Mouse (Mus musculus) adipocyte (in vitro differentiated cells): ENCODE results near the gene Epn1.
A peak's percentile ranks its signal among the peaks of the same experiment; 100 is the strongest.

Experiments used
- DNase-seq: peaks from one replicate; pipeline ENCODE4 v3.0.0-alpha.2; 2016; ENCODE audit warnings: low spot score

The Epn1 gene

DNA sequence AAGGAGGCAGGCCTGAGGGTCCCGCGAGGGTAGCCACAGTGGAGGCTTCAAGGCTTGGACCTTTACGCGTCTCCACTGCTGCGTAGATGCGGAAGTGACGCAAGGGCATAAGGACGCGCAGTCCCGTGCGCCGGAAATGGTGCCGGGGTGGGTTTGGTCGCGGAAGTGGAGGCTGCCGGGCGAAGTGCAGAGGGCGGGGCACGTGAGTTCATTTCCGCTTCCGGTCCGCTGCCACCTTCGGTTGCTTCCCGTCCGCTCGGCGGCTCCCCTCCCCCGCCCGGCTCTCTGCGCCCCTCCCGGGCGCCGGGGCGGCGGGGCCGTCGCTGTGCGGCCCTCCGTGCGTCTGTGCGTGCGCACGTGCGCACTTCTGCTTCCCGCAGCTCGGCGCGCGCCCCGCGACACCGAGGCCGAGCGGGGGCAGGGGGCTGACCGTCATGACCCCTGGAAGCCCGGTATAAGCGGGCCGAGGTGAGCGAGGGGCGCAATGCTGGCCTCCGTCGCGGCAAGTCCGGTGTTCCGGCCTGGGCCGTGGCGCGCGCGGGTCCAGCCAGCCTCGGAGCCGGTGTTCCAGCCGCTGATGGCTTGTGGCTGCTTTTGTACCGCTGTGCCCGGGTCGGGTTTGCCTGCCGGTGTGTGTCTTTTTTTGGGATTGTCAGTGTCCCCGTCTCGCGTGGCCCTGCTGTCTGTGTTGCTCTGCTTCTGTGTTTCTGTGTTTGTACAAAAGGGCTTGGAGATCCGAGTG lies at the start of gene Epn1:
TSS of gene Epn1 (plus strand) at position 226 of the 742 bp plus-strand sequence.
- peak; percentile 92 for DNase-seq

DNA sequence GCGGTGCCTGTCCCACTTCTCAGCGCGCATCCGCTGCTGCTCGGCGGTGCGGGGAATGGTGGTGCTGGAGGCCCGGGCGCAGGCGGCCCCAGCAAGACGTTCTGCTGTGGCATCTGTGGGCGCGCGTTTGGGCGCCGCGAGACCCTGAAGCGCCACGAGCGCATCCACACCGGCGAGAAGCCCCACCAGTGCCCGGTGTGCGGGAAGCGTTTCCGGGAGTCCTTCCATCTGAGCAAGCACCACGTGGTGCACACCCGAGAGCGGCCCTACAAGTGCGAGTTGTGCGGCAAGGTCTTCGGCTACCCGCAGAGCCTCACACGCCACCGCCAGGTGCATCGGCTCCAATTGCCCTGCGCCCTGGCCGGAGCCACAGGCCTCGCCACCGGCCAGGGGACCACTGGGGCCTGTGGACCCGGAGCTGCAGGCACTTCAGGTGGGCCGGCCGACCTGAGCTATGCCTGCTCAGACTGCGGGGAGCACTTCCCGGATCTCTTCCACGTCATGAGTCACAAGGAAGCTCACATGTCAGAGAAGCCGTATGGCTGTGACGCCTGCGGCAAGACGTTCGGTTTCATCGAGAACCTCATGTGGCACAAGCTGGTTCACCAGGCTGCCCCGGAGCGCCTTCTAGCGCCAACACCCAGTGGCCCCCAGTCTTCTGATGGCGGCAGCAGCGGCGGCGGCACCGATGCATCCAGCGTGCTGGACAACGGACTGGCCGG lies 49.3 kb upstream of the Epn1 start:
- DNase-seq, result no peak

DNA sequence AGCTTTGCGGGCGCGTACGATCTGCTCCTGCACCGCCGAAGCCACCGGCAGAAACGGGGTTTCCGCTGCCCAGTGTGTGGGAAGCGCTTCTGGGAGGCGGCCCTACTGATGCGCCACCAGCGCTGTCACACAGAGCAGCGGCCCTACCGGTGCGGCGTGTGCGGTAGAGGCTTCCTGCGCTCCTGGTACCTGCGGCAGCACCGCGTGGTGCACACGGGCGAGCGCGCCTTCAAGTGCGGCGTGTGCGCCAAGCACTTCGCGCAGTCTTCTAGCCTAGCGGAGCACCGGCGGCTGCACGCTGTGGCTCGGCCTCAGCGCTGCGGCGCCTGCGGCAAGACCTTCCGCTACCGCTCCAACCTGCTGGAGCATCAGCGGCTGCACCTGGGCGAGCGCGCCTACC lies 48.5 kb upstream of the Epn1 start:
- no peak for DNase-seq

DNA sequence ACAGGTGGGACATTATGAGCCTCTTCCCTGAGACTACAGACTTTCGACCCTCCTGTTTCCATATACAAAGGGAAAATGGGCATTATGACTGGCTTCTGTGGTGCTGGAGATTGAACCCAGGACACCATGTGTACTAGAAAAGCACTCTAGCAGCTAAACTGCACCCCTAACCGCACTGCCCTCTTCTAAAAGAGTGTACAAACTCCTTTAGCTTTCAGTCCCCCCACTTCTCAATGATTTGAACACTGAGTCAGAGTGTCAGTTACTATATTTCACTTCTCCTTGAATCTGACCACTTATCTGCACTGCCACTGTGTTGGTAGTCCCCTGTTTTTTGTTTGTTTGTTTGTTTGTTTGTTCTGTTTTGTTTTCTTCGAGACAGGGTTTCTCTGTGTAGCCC lies 46.2 kb upstream of the Epn1 start, which contains the start of gene 4632433K11Rik:
TSS of gene 4632433K11Rik (plus strand) at position 301 of the 400 bp plus-strand sequence.
- no peak for DNase-seq

DNA sequence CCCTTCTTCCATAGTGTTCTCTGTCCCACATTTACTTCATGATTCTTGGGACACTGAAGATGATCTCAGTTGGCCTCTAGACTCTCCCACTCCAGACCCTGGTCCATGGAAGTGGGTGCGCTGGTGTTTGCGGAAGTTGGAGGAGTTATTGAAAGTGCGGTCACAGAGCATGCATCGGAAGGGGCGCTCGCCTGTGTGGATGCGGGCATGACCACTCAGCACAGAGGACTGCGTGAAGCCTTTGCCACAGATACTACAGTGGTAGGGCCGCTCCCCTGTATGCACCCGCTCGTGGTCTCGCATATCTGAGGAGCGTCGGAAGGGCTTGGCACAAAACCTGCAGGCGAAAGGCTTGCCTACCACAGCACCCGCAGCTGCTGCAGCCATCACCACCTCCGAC lies 44.4 kb upstream of the Epn1 start:
- no peak for DNase-seq

DNA sequence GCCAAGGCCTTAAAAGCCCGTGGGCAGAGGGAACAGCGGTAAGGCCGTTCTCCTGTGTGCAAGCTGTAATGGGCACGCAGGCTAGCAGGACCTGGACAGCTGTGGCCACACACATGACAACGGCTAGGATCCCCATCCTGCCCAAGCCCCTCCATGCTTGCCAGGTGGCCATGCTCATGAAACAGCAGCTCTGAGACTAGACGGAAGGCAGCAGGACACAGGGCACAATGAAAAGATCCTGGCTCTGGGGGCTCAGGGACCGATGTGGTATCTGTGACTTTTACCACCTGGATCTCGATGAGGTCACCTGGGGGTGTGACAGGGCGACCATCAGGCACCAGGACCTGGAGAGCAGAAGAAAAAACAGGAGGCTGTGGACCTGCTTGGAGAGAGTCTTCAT lies 43.9 kb upstream of the Epn1 start:
- no peak for DNase-seq

DNA sequence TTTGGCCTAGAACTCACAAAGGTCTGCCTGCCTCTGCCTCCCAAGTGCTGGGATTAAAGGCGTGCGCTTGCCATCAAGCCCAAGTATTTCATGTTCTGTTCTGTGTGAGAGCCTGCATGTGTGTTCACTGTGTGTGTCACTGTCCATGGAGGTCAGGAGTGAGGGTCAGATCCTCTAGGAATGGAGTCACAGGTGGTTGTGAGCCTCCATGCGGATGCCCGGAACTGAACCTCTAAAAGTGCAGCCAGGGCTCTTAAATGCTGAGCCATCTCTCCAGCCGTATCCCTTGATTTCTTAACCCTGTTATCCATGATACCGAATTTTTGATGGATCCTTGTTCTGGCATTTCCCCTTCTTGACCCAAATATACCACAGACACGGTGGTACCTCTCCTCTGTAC lies 43.0 kb upstream of the Epn1 start:
- no peak for DNase-seq

DNA sequence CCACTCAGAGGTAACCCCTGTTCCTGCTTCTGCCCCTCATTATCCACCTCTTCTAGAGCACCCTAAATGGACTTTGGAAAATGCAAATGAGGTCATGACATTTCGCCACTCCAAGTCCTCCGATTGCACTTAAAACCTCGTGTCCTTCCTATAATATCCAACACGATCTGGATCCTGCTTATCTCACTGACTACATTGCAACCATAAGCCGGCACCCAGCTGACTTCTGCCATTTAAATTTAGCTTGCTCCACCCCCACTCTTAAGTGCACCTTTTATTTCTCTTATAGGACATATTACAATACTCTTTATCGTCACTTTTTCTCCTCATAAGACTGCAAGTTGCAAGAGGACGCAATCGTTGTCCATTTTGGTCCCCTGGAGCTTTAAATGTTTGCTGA lies 42.6 kb upstream of the Epn1 start:
- no peak for DNase-seq

DNA sequence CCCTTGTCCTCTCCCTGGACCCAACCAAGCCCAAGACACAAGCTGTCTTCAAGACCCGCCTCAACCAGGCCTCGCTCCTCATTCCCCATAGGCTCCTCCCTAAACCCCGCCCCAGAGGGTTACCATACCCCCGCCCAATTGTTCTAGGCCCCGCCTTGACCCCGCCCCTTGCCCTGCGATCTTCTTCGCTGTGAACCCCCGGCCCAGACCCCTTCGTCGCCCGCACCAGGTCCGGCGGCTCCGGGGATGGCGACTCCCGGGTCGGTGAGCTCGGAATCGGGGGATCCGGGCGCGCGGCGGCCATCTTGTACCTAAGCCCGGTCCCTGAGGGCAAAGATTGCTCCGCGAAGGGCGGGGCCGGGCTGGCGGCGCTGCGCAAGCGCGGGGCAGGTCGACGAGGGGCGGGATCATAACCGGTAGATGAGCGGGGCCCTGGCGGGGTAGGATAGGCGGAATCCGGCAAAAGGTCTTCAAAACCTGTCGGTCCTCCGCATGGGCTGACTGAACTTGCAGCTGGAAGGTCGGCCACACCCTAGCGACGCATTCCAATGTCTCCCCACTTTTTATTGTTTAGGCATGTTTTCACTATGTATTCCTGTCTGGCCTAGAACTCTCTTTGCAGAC lies 41.8 kb upstream of the Epn1 start, which contains the start of gene Zfp784:
TSS of gene Zfp784 (minus strand) at position 338 of the 624 bp plus-strand sequence.
- DNase-seq, result peak; percentile 88

DNA sequence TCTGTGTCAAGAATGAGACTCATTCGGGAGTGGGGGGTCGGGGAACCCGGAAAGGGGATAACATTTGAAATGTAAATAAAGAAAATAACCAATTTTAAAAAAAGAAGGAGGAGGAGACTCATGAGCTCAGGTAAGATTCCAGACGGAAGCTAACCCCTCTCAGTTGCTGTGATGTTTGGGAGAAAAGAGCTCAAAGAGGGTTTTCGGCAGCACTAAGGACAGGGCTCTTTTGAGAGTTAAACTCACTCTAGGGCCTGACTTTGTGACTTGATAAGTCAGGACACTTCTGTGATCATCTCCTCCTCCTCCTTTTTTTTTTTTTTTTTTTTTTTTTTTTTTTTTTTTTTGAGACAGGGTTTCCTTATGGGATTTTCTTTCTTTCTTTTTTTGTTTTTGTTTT lies 41.1 kb upstream of the Epn1 start:
- DNase-seq, result peak; percentile 39

DNA sequence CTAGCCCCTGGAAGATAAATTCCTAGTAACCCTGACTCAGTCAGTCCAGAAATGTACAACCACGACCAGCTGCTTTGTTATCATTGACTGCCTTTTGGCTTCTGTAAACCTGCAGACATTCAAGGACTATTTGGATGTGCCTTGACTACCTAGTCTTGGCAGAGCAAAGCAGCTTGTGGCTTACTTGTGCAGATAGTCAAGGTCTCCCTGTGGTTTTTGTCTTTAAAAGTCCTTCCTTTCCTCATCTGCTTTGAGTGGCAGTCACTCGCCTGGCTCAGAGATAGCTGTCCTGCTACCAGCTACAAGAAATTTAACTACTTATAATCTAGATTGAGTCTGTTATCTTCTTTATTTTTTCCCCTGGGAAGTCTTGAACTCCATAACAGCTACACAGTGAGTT lies 35.1 kb upstream of the Epn1 start:
- DNase-seq, result no peak

DNA sequence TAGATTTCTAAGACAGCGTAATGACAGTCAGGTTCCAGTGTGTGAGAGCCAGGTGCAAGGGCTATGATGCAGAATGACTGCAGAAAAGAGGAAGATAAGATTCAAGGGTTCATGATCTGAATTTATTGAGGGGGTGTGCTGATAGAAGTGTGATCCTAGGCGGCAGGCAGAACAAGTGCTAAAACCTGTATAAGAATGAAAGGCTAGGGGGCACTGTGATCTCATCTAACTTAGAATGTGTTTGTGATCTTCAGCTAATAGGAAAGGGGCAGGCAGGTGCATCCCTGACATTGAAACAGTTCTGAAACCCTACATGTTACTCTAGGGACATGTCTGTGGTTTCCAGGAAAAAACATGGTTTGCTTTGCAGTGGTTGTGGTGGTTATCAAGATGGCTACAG lies 33.9 kb upstream of the Epn1 start:
- no peak for DNase-seq

DNA sequence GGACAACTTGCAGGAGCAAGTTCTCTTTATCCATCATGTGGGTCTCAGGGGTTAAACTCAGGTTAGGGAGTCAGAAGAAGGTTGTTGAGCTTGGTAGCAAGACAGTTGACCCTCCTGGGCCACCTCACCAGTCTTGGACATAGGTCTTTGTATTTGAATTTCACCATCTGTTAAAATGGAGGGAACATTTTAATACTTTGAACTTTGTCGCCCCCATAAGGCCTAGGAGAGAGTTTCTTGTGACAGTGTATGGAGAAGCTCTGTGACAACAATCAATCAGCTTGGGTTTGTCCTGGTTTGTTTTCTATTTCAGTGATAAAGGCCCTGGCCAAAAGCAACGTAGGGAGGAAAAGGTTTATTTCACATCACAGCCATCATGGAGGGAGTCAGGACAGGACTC lies 32.7 kb upstream of the Epn1 start:
- peak; percentile 63 for DNase-seq

DNA sequence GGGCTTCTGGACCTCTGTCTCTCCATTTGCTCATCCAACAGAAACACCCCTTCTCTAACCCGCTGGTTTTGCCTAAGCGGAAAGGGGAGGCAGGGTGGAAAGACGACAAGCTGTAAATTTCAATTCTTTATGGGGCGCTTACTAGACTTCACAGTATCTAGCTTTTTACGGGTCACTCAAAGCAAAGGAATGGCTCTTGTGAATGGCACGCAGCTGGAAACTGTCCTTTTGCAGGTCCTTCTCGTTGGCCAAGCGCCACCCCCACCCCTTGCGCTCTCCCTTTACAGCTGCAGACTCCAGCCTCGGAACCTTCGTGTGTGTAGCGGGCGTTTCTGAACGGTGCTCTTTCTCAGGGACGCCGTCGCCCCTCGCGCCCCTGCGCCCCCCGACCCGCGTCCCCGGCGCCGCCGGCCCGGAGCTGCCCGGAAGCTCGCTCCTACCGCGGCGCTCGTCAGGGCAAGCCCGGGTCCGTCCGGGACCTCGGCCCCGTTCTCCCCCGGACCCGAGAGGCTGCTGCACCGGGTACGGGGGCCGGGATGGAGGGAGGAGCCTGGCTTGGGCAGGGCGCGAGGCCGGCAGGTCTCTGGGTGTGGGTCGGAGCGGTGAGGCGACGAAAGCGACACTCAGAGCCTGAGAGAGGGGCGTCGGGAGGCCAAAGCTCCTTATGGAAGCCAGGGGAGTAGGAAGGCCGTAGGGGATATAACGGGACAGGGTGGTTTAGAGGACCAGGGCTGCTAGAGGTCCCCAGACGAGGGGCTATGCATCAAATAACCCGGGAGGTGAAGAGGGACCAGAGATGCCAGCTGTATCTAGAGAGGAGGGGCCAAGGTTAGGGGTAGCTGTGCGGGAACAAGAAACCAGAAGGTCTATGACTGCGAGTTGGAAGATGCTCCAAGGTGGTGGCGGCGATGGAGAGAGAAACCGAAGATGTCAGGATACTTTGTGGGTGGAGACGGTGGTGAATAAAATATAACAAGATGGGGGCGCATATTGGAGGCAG lies 28.5 kb upstream of the Epn1 start, which contains the start of gene Zfp580:
TSS of gene Zfp580 (plus strand) at position 346 of the 1,000 bp plus-strand sequence.
- peak; percentile 69 for DNase-seq

DNA sequence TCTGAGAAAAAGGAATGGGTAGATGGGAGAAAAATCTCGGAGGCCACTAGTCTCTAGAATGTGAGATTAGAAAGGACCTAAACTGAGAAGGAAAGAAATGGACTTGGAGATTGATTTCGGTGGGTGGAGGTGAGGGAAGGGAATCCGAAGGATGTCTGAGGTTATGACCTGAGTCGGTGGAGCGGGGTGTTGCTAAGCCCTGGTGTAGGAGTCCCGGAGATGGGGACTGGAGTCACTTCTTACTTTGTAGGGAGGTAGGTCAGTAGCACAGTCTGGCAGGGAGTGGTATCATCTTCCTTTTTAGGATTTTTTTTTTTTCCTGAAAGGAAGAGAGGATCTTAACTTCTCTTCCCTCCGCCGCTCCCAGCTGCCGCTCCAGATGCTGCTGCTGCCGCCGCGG lies 27.6 kb upstream of the Epn1 start:
- no peak for DNase-seq

DNA sequence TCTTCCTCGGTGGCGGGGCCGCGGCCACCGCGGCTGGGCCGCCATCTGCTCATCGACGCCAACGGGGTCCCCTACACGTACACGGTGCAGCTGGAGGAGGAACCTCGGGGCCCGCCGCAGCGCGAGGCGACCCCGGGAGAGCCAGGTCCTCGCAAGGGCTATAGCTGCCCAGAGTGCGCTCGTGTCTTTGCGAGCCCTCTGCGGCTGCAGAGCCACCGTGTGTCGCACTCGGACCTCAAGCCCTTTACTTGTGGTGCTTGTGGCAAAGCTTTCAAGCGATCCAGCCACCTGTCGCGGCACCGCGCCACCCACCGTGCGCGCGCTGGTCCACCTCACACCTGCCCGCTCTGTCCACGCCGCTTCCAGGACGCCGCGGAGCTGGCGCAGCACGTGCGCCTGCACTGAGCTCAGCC lies 27.1 kb upstream of the Epn1 start:
- DNase-seq, result no peak

DNA sequence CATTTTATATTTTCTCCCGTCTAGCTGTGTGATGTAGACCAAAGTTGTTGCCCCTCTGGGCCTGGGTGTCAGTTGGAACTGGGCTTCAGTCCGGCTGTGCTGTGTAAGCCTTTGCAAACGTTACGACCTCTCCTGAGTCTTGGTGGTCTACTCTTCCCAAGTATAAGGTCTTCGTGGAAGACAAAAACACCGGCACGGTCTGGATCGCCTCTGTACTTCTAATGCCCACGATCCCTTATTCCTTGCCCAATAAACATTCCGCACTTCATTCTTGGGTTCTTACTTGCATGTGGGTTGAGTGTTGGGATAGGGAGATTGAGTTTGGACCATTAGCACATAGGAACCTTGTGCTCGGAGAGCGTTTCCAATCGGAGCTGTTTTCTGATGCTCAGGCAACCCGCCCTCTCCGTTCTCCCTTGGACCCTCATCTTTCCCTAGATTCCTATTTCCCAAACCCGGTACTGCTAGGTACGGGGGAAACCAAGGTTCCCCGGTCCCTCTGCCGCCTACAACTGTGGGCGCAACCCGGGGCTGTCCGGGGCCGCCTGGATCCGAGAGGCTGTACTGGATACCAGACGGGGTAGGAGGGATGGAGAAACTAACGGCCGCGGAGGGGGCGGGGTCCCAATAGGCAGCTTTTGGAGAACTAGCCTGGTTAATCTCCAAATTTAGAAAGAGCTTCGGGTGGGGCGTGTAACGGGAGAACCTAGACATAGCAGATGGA lies 26.4 kb upstream of the Epn1 start:
- DNase-seq, result no peak

DNA sequence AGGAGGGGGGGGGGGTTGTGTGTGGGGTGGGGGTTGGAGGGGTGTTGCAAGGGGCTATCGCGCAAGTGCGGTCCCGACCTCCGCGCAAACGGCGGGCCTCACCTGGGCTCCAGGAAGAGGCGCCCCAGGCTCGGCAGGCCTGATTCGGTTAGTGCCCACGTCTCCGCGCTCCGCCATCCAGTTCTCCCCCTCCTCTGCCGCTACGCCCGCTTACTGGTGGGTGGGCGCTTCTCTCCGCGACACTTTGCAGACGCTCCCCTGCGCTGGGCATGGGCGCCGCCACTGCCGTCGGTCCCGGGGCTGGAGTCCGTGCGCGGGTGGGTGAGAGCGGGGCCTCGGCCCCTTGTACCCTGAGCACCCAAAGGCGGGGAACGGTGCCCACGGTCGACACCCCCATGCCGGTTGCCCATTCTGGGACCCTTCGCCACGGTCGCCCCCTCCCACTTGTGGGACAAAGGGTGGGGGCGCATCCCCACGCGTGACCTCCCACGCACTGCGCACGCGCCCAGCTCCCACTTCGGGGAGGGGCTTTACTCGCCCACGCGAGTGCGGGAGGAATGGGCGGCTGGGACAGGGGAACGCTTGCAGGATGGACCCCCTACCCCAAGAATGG lies 23.3 kb upstream of the Epn1 start:
- DNase-seq, result no peak

DNA sequence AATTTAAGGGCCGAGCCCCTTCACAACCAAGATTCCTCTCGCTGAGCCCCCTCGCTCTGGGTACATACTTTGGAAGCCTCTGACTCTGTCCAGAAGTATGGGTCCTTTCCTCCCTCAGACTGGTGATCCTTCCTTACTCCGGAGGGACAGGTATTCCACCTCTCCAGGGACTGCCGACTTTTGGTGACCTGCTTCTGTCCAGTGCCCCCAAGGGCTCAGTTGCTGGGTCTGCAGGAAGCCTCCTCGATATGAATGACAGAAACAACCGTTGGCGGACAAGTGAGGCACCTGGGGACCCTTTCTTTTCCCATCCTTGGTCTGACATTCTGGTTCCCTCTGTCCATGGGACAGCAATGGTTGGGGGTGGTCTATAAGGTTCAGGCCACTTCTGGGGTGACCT lies 22.7 kb upstream of the Epn1 start:
- DNase-seq, result no peak

DNA sequence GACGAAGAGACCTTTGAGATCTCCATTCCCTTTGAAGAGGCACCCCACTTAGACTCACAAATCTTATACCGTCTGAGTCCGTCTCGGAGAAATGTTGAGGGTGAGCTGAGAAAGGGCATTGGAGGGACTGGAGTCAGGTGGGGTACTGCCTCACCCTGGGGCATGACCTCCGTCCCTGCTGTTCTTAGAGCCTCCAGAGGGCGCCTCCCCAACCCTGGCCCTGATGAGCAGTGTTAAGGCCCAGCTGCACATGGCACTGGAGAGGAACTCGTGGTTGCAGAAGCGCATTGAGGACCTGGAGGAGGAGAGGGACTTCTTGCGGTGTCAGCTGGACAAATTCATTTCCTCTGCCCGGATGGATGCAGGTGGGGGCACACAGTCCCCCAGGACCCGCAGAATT lies 22.2 kb upstream of the Epn1 start:
- DNase-seq, result no peak

DNA sequence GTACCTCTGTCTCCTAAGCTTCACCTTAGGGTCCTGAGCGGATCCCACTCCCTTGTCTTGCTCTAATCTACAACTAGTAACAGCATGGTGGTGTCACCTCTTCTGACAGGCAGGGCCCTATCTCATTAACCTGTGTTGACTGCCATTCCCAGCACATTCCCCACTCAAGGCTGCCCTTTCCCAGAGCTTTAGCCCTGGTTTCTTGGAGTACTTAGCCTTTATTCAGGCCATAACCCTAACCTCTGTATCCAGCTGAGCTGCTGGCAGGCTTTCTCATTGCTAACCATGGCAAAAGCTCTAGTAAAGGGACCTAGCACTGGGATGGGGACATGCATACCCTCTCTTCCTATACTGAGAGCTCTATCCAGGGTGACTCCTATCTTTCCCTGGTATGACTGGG lies 21.4 kb upstream of the Epn1 start:
- no peak for DNase-seq
